8 mouse cellular contexts compared by ENCODE assay signal in the genomic region with DNA sequence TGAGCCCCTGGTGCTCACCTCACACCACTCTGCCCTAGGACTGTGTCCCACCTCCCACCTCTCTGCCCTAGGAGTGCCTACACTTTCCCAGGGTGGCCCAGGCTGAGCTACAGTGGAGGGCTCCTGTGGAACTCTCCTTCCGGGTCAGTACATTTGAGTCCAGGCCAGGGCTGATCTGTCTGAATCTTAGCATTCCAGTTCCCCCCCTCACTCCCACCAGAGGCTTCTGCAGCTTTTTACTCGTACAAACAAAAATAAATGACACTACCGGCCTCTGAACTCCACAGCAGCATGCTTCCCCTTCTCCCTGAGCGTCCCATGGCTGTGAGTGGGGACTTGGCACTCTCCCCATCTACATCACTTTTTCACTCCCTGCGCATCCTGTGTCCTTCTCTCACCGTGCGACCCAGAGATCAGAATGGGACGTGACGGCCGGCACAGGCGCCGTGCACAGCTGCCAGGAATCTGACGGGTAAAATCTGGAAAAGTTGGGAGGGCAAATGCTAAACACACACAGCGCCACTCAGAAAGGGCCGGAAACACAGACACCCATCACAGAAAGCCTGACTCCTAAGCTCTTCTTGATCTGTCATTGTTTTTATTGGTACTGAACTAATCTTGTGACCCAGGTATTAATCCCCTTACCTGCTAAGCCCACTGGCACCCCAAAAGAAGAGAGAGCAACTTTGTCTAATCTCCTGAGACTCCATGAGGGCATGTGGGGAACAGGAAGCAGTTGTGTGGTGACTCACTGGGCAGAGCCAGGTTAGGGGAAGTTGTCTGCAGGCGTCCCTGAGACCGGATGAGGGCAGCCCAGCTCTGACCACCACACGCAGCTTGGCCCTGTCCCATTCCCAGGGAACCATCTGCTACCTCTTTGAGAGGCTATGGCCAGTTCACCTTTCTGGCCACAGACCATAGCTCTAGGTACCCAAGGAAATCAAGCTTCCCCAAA. TPM values are rescaled to one million over a fixed set of nuclear protein-coding genes. Genes with fewer than 3 reads are reported as not detected.
DNase-seq lines count a peak whose midpoint lies in the region; ATAC-seq and TF ChIP-seq lines count a peak whose summit lies in the region.

No protein-coding gene starts in this region.

- H3K79me2 ChIP-seq in MEL (ENCODE audit: control insufficient read depth, insufficient read depth, low read length, poor library complexity), result no peaks in the 10 kb centered on the region

- H3K4me2 ChIP-seq in forebrain, embryonic 14.5 days (ENCODE audit: low read length), result no peak overlapping the region
- no peak overlapping the region for H3K4me2 ChIP-seq in forebrain, postnatal 0 days (ENCODE audit: low read depth)
- no peak overlapping the region for H3K4me2 ChIP-seq in stomach, embryonic 14.5 days (replicated peaks; ENCODE audit: low read depth, low read length)

- peaks cover 29% of the 10 kb centered on the region for H3K36me3 ChIP-seq in forebrain, embryonic 14.5 days (ENCODE audit: control insufficient read depth, insufficient read depth, low read length)
- H3K36me3 ChIP-seq in forebrain, postnatal 0 days (ENCODE audit: insufficient read depth), result peaks cover 10% of the 10 kb centered on the region; the same call in 1 of the 2 replicates
- H3K36me3 ChIP-seq in MEL (ENCODE audit: control insufficient read depth in 1 of 2, insufficient read depth in 2 of 2, low read length in 2 of 2), result peaks cover 7 to 17% of the 10 kb centered on the region in 2 experiments
- no peaks in the 10 kb centered on the region; the same call in none of the 2 replicates for H3K36me3 ChIP-seq in stomach, embryonic 14.5 days (ENCODE audit: control insufficient read depth, insufficient read depth, low read length)

- no peak for TF ChIP-seq RAD21 in MEL (IDR thresholded peaks at IDR 0.05; ENCODE audit: low read depth, low read length)

- 0 out of 2 replicates have a peak overlapping the region, but pooled peaks have one; percentile 33 for H3K27ac ChIP-seq in forebrain, embryonic 14.5 days (ENCODE audit: low read depth, low read length)
- H3K27ac ChIP-seq in forebrain, postnatal 0 days (ENCODE audit: low read depth, low read length), result no peak overlapping the region
- no peak overlapping the region; the same call in 1 of the 2 replicates for H3K27ac ChIP-seq in MEL (ENCODE audit: control insufficient read depth, low read depth, low read length)
- H3K27ac ChIP-seq in stomach, embryonic 14.5 days (ENCODE audit: low read length), result peak overlapping the region; percentile 79

- no peak for TF ChIP-seq POLR2A in MEL (IDR thresholded peaks at IDR 0.05; ENCODE audit: control insufficient read depth in 1 of 2, insufficient read depth in 1 of 2, low read depth in 1 of 2, low read length in 2 of 2, poor library complexity in 1 of 2)

- no peak for DNase-seq in forebrain, embryonic 14.5 days (ENCODE audit: low spot score)
- no peak for DNase-seq in forebrain, postnatal 0 days
- peak; percentile 68 for DNase-seq in MEL (ENCODE audit: low read depth, low spot score)
- peak; percentile 72 to 76 for DNase-seq in heart, adult 9 months (ENCODE audit: low spot score in 2 of 2)
- DNase-seq in kidney, postnatal 25 days, result peak; percentile 59 to 79
- no peak for DNase-seq in right cerebral cortex, postnatal 36 days (ENCODE audit: low spot score in 2 of 2)

- TF ChIP-seq EP300 in MEL (IDR thresholded peaks at IDR 0.05; ENCODE audit: low read depth in 1 of 2, low read length in 2 of 2), result peak; percentile 27 to 62; a peak in 2 of 4 replicates

- H3K9me3 ChIP-seq in forebrain, embryonic 14.5 days (replicated peaks; ENCODE audit: control insufficient read depth, low read length), result no peaks in the 10 kb centered on the region
- H3K9me3 ChIP-seq in forebrain, postnatal 0 days (ENCODE audit: low read length), result no peaks in the 10 kb centered on the region
- no peaks in the 10 kb centered on the region for H3K9me3 ChIP-seq in MEL (replicated peaks; ENCODE audit: insufficient read depth, low read length)
- no peaks in the 10 kb centered on the region for H3K9me3 ChIP-seq in stomach, embryonic 14.5 days (ENCODE audit: control insufficient read depth, low read depth, low read length)

- no peak overlapping the region for H3K9ac ChIP-seq in forebrain, embryonic 14.5 days (ENCODE audit: low read length)
- H3K9ac ChIP-seq in forebrain, postnatal 0 days, result no peak overlapping the region
- no peak overlapping the region for H3K9ac ChIP-seq in MEL (ENCODE audit: control insufficient read depth, low read depth, low read length, poor library complexity, severe bottlenecking)
- H3K9ac ChIP-seq in stomach, embryonic 14.5 days (replicated peaks; ENCODE audit: low read depth, low read length), result no peak overlapping the region

- H3K4me3 ChIP-seq in forebrain, embryonic 14.5 days (ENCODE audit: low read depth, low read length), result no peak overlapping the region
- no peak overlapping the region for H3K4me3 ChIP-seq in forebrain, postnatal 0 days (ENCODE audit: low read depth, low read length)
- no peak overlapping the region for H3K4me3 ChIP-seq in MEL (ENCODE audit: control insufficient read depth in 1 of 2, insufficient read depth in 1 of 2, low read depth in 2 of 2, low read length in 2 of 2)
- no peak overlapping the region for H3K4me3 ChIP-seq in stomach, embryonic 14.5 days (ENCODE audit: low read depth, low read length)

- no peak for ATAC-seq in forebrain, embryonic 14.5 days
- no peak for ATAC-seq in forebrain, postnatal 0 days
- ATAC-seq in stomach, embryonic 14.5 days (ENCODE audit: insufficient number of reproducible peaks, insufficient read depth, low FRiP score, low read depth), result no peak
- no peak for ATAC-seq in megakaryocyte-erythroid progenitor cell, adult 5-6 weeks (replicated peaks; ENCODE audit: low FRiP score, low TSS enrichment, poor library complexity, severe bottlenecking)

- no peak for TF ChIP-seq CTCF in forebrain, postnatal 0 days (IDR thresholded peaks at IDR 0.05; ENCODE audit: low read depth)
- no peak for TF ChIP-seq CTCF in MEL (IDR thresholded peaks at IDR 0.05 in 2 of 3, conservative IDR thresholded peaks at IDR 0.05 in 1 of 3; ENCODE audit: control insufficient read depth in 1 of 3, insufficient read depth in 1 of 3, low read depth in 2 of 3, low read length in 3 of 3, poor library complexity in 1 of 3, severe bottlenecking in 1 of 3)

- 89% methylated on average over 18 of the region's 18 CpGs for WGBS in forebrain, embryonic 14.5 days
- WGBS in forebrain, postnatal 0 days, result 86% methylated on average over 18 of the region's 18 CpGs
- 49% methylated on average over 18 of the region's 18 CpGs for WGBS in stomach, embryonic 14.5 days

- no peaks in the 10 kb centered on the region for H3K27me3 ChIP-seq in forebrain, embryonic 14.5 days (replicated peaks; ENCODE audit: control insufficient read depth, insufficient read depth, low read length)
- no peaks in the 10 kb centered on the region for H3K27me3 ChIP-seq in forebrain, postnatal 0 days (ENCODE audit: insufficient read depth, low read length)
- H3K27me3 ChIP-seq in MEL (ENCODE audit: control insufficient read depth in 1 of 2, insufficient read depth in 2 of 2, low read length in 2 of 2), result no peaks in the 10 kb centered on the region
- no peaks in the 10 kb centered on the region for H3K27me3 ChIP-seq in stomach, embryonic 14.5 days (ENCODE audit: control insufficient read depth, insufficient read depth, low read length)

- peaks cover under 1% of the 10 kb centered on the region; the same call in 1 of the 2 replicates for H3K4me1 ChIP-seq in forebrain, embryonic 14.5 days (ENCODE audit: control insufficient read depth, insufficient read depth, low read length)
- H3K4me1 ChIP-seq in forebrain, postnatal 0 days (ENCODE audit: insufficient read depth), result no peaks in the 10 kb centered on the region
- H3K4me1 ChIP-seq in MEL (ENCODE audit: control insufficient read depth in 1 of 2, insufficient read depth in 2 of 2, low read length in 2 of 2), result peaks cover 8 to 21% of the 10 kb centered on the region in 2 experiments
- peaks cover 40% of the 10 kb centered on the region for H3K4me1 ChIP-seq in stomach, embryonic 14.5 days (ENCODE audit: control insufficient read depth, insufficient read depth, low read length)

RNA-seq across cellular contexts. Expression of a gene that starts 16.4 kb away (rescaled TPM):
- 1.3 and 2.0 TPM in 2 replicates for polyA plus RNA-seq in forebrain, embryonic 14.5 days (2014; fragmentation: Nextera tagmentation; extraction: Ambion mirVana)
- 4.2 and 4.5 TPM in 2 replicates for total RNA-seq in forebrain, postnatal 0 days (2014; rRNA removed)
- 1.7 TPM in 2 replicates for polyA plus RNA-seq in forebrain, postnatal 0 days (2015; fragmentation: Nextera tagmentation; extraction: Ambion mirVana)
- total RNA-seq in MEL (2012; rRNA removed), result 16.7 and 18.8 TPM in 2 replicates
- 10 to 100 TPM in 1 of 2 experiments, not detected in 1; 18.2 TPM for polyA plus RNA-seq in MEL (2012; ENCODE audit: insufficient read depth in 1 of 2, insufficient read length in 2 of 2, low read depth in 1 of 2, low replicate concordance in 2 of 2, missing spikeins in 1 of 2)
- 13.8 and 16.9 TPM in 2 replicates for polyA plus RNA-seq in stomach, embryonic 14.5 days (2014; fragmentation: Nextera tagmentation; extraction: Ambion mirVana)
- total RNA-seq in megakaryocyte-erythroid progenitor cell, adult 5-6 weeks (2014; fragmentation: Nextera tagmentation), result 0.17 TPM in 1 of 2 replicates, not detected in the other
- 0.52 TPM in 1 of 2 replicates, not detected in the other for total RNA-seq in megakaryocyte-erythroid progenitor cell, adult 5-6 weeks (2017)

RNA-seq across cellular contexts. Expression of a gene that starts 25.8 kb away (rescaled TPM):
- 24.3 and 24.6 TPM in 2 replicates for polyA plus RNA-seq in forebrain, embryonic 14.5 days (2014; fragmentation: Nextera tagmentation; extraction: Ambion mirVana)
- total RNA-seq in forebrain, postnatal 0 days (2014; rRNA removed), result 15.5 and 19.6 TPM in 2 replicates
- 11.5 and 16.3 TPM in 2 replicates for polyA plus RNA-seq in forebrain, postnatal 0 days (2015; fragmentation: Nextera tagmentation; extraction: Ambion mirVana)
- 22.7 and 33.1 TPM in 2 replicates for total RNA-seq in MEL (2012; rRNA removed)
- 10 to 100 TPM in 1 of 2 experiments, not detected in 1; 23.1 TPM for polyA plus RNA-seq in MEL (2012; ENCODE audit: insufficient read depth in 1 of 2, insufficient read length in 2 of 2, low read depth in 1 of 2, low replicate concordance in 2 of 2, missing spikeins in 1 of 2)
- polyA plus RNA-seq in stomach, embryonic 14.5 days (2014; fragmentation: Nextera tagmentation; extraction: Ambion mirVana), result 26.7 and 29.1 TPM in 2 replicates
- total RNA-seq in megakaryocyte-erythroid progenitor cell, adult 5-6 weeks (2014; fragmentation: Nextera tagmentation), result 18.8 and 21.3 TPM in 2 replicates
- 17.6 and 29.0 TPM in 2 replicates for total RNA-seq in megakaryocyte-erythroid progenitor cell, adult 5-6 weeks (2017)

RNA-seq across cellular contexts. Expression of a gene that starts 38.2 kb away (rescaled TPM):
- 15.9 and 17.6 TPM in 2 replicates for polyA plus RNA-seq in forebrain, embryonic 14.5 days (2014; fragmentation: Nextera tagmentation; extraction: Ambion mirVana)
- total RNA-seq in forebrain, postnatal 0 days (2014; rRNA removed), result 19.5 and 21.0 TPM in 2 replicates
- polyA plus RNA-seq in forebrain, postnatal 0 days (2015; fragmentation: Nextera tagmentation; extraction: Ambion mirVana), result 12.7 and 13.8 TPM in 2 replicates
- 54.2 and 59.5 TPM in 2 replicates for total RNA-seq in MEL (2012; rRNA removed)
- 10 to 100 TPM in 1 of 2 experiments, not detected in 1; 58.4 TPM for polyA plus RNA-seq in MEL (2012; ENCODE audit: insufficient read depth in 1 of 2, insufficient read length in 2 of 2, low read depth in 1 of 2, low replicate concordance in 2 of 2, missing spikeins in 1 of 2)
- 20.1 and 20.5 TPM in 2 replicates for polyA plus RNA-seq in stomach, embryonic 14.5 days (2014; fragmentation: Nextera tagmentation; extraction: Ambion mirVana)
- 22.3 and 25.0 TPM in 2 replicates for total RNA-seq in megakaryocyte-erythroid progenitor cell, adult 5-6 weeks (2014; fragmentation: Nextera tagmentation)
- 13.3 and 14.2 TPM in 2 replicates for total RNA-seq in megakaryocyte-erythroid progenitor cell, adult 5-6 weeks (2017)

RNA-seq across cellular contexts. Expression of a gene that starts 40.7 kb away (rescaled TPM):
- polyA plus RNA-seq in forebrain, embryonic 14.5 days (2014; fragmentation: Nextera tagmentation; extraction: Ambion mirVana), result 5.0 and 7.4 TPM in 2 replicates
- total RNA-seq in forebrain, postnatal 0 days (2014; rRNA removed), result 10.6 and 11.0 TPM in 2 replicates
- 11.9 and 15.6 TPM in 2 replicates for polyA plus RNA-seq in forebrain, postnatal 0 days (2015; fragmentation: Nextera tagmentation; extraction: Ambion mirVana)
- 0.35 and 0.46 TPM in 2 replicates for total RNA-seq in MEL (2012; rRNA removed)
- 1 to 10 TPM in 1 of 2 experiments, not detected in 1; 2.6 TPM for polyA plus RNA-seq in MEL (2012; ENCODE audit: insufficient read depth in 1 of 2, insufficient read length in 2 of 2, low read depth in 1 of 2, low replicate concordance in 2 of 2, missing spikeins in 1 of 2)
- polyA plus RNA-seq in stomach, embryonic 14.5 days (2014; fragmentation: Nextera tagmentation; extraction: Ambion mirVana), result 0.88 and 1.7 TPM in 2 replicates
- total RNA-seq in megakaryocyte-erythroid progenitor cell, adult 5-6 weeks (2014; fragmentation: Nextera tagmentation), result not detected in 2 replicates
- total RNA-seq in megakaryocyte-erythroid progenitor cell, adult 5-6 weeks (2017), result 0.80 TPM in 1 of 2 replicates, not detected in the other

Comparison
In these comparisons a context has a peak if more than half of its experiments do, and no peak if none do; other contexts are left out.
1. H3K27ac ChIP-seq: peak in forebrain, embryonic 14.5 days (single experiment) and stomach, embryonic 14.5 days (single experiment); none in forebrain, postnatal 0 days (single experiment) and MEL (single experiment).
2. DNase-seq: peak in MEL (single experiment), heart, adult 9 months (2 of 2) and kidney, postnatal 25 days (2 of 2); none in forebrain, embryonic 14.5 days (single experiment), forebrain, postnatal 0 days (single experiment) and right cerebral cortex, postnatal 36 days (0 of 2).